Mouse (Mus musculus) CH12.LX (cell line): ENCODE data around the gene Rdm1. TPM values are rescaled to one million over a fixed set of nuclear protein-coding genes. Genes with fewer than 3 reads are reported as not detected.
"Not testable (repeated sequence)": the region's sequence is repeated elsewhere in the genome, so short reads cannot be mapped to it uniquely, and the experiment has no call there.

Source experiments
- DNase-seq: peaks from one replicate; pipeline ENCODE4 v3.0.0-alpha.2; 2013; ENCODE audit errors: extremely low read depth
- H3K27ac ChIP-seq: 2 replicates; pipeline ENCODE4 v1.5.1; 2012; ENCODE audit warnings: low read depth, mild to moderate bottlenecking, control low read depth, moderate library complexity; ENCODE audit not compliant: insufficient read depth
- H3K27me3 ChIP-seq: replicated peaks from 2 replicates; pipeline ENCODE3; 2012; ENCODE audit warnings: inconsistent platforms
- H3K36me3 ChIP-seq, 2 experiments: replicated peaks in 1 of 2; 2 replicates each; pipeline versions ENCODE3 to v1.6.1; 2012; ENCODE audit warnings: inconsistent platforms in 1 of 2, low read length in 1 of 2, mild to moderate bottlenecking in 1 of 2, mixed read lengths in 1 of 2, moderate library complexity in 1 of 2; ENCODE audit not compliant: control insufficient read depth in 1 of 2, insufficient read depth in 1 of 2
- H3K4me1 ChIP-seq, 2 experiments: 2 replicates each; pipeline ENCODE4 v1.6.1; 2012; ENCODE audit warnings: inconsistent platforms in 1 of 2, moderate library complexity in 1 of 2; ENCODE audit not compliant: insufficient read depth in 2 of 2, control insufficient read depth in 1 of 2
- H3K4me2 ChIP-seq: 2 replicates; pipeline ENCODE4 v1.6.1; 2012; ENCODE audit warnings: low read depth, mild to moderate bottlenecking, control low read depth; ENCODE audit not compliant: poor library complexity, insufficient read depth, severe bottlenecking
- H3K4me3 ChIP-seq, 3 experiments: fragments of 150-350 bp in 1 of 3; sonication (generic) in 1 of 3; replicated peaks in 1 of 3; 2 replicates each; pipeline versions ENCODE3 to v1.5.1; 2011 to 2012; ENCODE audit warnings: low read depth in 2 of 3, low read length in 2 of 3, mild to moderate bottlenecking in 2 of 3, moderate library complexity in 2 of 3, control low read depth in 1 of 3, improper control_type of control experiment in 1 of 3, inconsistent platforms in 1 of 3, mixed read lengths in 1 of 3; ENCODE audit not compliant: poor library complexity in 1 of 3
- H3K79me2 ChIP-seq: replicated peaks from 2 replicates; pipeline ENCODE4 v1.6.1; 2012; ENCODE audit warnings: mild to moderate bottlenecking, moderate library complexity; ENCODE audit not compliant: control insufficient read depth, poor library complexity, insufficient read depth, severe bottlenecking; ENCODE audit errors: extremely low read depth
- H3K9ac ChIP-seq: 2 replicates; pipeline ENCODE4 v1.6.1; 2012; ENCODE audit warnings: low read depth, mild to moderate bottlenecking, control low read depth, moderate library complexity; ENCODE audit not compliant: insufficient read depth
- H3K9me3 ChIP-seq: replicated peaks from 2 replicates; pipeline ENCODE3; 2012; ENCODE audit warnings: low read length, inconsistent platforms, mixed read lengths
- BHLHE40 ChIP-seq: IDR thresholded peaks from 2 replicates; pipeline ENCODE4 v1.6.1; 2011; ENCODE audit warnings: mild to moderate bottlenecking, low read depth, low read length, improper control_type of control experiment
- CHD2 ChIP-seq: IDR thresholded peaks from 2 replicates; pipeline ENCODE4 v1.6.1; 2011; ENCODE audit warnings: low read length, improper control_type of control experiment
- CTCF ChIP-seq, 2 experiments: IDR thresholded peaks in 1 of 2; conservative IDR thresholded peaks in 1 of 2; 2 replicates each; pipeline ENCODE4 v1.5.1; 2011 to 2012; ENCODE audit warnings: low read depth in 2 of 2, low read length in 2 of 2, improper control_type of control experiment in 1 of 2, inconsistent platforms in 1 of 2, mild to moderate bottlenecking in 1 of 2, moderate library complexity in 1 of 2
- ELF1 ChIP-seq: IDR thresholded peaks from 2 replicates; pipeline ENCODE4 v1.6.1; 2014; ENCODE audit warnings: low read depth, mild to moderate bottlenecking, inconsistent platforms, low read length, improper control_type of control experiment
- EP300 ChIP-seq: IDR thresholded peaks from 2 replicates; pipeline ENCODE4 v1.6.1; 2011; ENCODE audit warnings: low read length, improper control_type of control experiment
- GABPA ChIP-seq: IDR thresholded peaks from 2 replicates; pipeline ENCODE4 v1.6.1; 2012; ENCODE audit warnings: low read depth, low read length, improper control_type of control experiment, inconsistent platforms; ENCODE audit not compliant: insufficient replicate concordance
- HCFC1 ChIP-seq: IDR thresholded peaks from 2 replicates; pipeline ENCODE4 v1.6.1; 2012; ENCODE audit warnings: low read depth, mild to moderate bottlenecking, inconsistent platforms, low read length, improper control_type of control experiment
- JUND ChIP-seq: conservative IDR thresholded peaks from 2 replicates; pipeline ENCODE4 v1.6.1; 2011; ENCODE audit warnings: low read depth, low read length, improper control_type of control experiment
- KAT2A ChIP-seq: IDR thresholded peaks from 2 replicates; pipeline ENCODE4 v1.6.1; 2012; ENCODE audit warnings: low read length, improper control_type of control experiment, inconsistent platforms; ENCODE audit not compliant: insufficient replicate concordance
- MEF2A ChIP-seq: IDR thresholded peaks from 2 replicates; pipeline ENCODE4 v1.6.1; 2014; ENCODE audit warnings: low read depth, mild to moderate bottlenecking, inconsistent platforms, low read length, improper control_type of control experiment, borderline replicate concordance
- SIN3A ChIP-seq: IDR thresholded peaks from 2 replicates; pipeline ENCODE4 v1.6.1; 2012; ENCODE audit warnings: low read length, improper control_type of control experiment, inconsistent platforms
- SMC3 ChIP-seq: IDR thresholded peaks from 2 replicates; pipeline ENCODE4 v1.6.1; 2011; ENCODE audit warnings: low read depth, low read length, improper control_type of control experiment
- TBP ChIP-seq: conservative IDR thresholded peaks from 2 replicates; pipeline ENCODE4 v1.6.1; 2011; ENCODE audit warnings: low read depth, low read length, improper control_type of control experiment
- USF2 ChIP-seq: conservative IDR thresholded peaks from 2 replicates; pipeline ENCODE4 v1.6.1; 2011; ENCODE audit warnings: low read depth, low read length, improper control_type of control experiment
- ZNF384 ChIP-seq: IDR thresholded peaks from 2 replicates; pipeline ENCODE4 v1.6.1; 2012; ENCODE audit warnings: low read depth, low read length, improper control_type of control experiment, inconsistent platforms
- dilution Hi-C: fragments of 300-500 bp; cut with MboI; formaldehyde crosslinking; loops from 2 replicates; pipeline ENCODE4 v1.14.3; 2020; ENCODE audit warnings: low sequenced_read_pairs; ENCODE audit not compliant: extremely low pct_unique_long_range_greater_than_20kb, extremely low pct_ligation_motif_present
- in situ Hi-C: fragments of 300-500 bp; cut with MboI; formaldehyde crosslinking; loops from 3 replicates; pipeline ENCODE4 v1.14.3; 2019; ENCODE audit warnings: low sequenced_read_pairs, low pct_ligation_motif_present, low pct_unique_long_range_greater_than_20kb, mixed read lengths
- polyA plus RNA-seq: library from polyadenylated mRNA; unstranded; fragments of >175 nt; gene quantifications from 2 replicates; pipeline ENCODE4 v1.2.1, GENCODE M21; 2012; ENCODE audit warnings: low read depth; ENCODE audit not compliant: insufficient read length
- total RNA-seq, 2 experiments: library from RNA; depleted of rRNA; stranded (reverse); fragments of 300-350 nt in 1 of 2; fragments of >200 nt in 1 of 2; gene quantifications; 2 replicates each; pipeline ENCODE4 v1.2.3; 2012 to 2014

Rdm1 gene
- total and polyA plus RNA-seq, 3 experiments: 9.6 to 28.5 (median 19.2) TPM

DNA sequence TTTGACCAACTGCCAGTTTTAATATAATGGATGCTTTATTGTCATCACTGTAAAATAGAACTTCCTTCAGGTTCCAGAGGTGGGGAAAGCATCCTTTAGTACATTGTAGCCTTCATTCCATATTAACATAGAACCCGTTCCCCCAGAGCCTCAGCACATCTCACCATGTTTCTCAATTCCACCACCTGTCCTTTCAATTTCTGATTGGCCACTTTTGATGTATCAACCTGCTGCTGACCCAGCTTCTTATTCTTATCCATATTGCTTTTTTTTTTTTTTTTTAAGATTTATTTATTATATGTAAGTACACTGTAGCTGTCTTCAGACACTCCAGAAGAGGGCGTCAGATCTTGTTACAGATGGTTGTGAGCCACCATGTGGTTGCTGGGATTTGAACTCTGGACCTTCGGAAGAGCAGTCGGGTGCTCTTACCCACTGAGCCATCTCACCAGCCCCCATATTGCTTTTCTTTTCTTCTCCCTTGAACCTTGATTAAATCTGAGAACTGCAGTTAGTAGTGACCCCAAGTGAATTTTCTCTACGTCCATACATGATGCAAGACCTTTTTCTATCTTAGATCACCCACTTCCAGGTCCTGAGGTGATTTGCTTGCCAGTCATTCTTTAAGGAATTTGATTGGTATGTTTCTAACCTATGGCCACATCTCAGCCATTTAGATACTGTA, 1.9 kb downstream of the Rdm1 start:
- DNase-seq: peak; percentile 48
- dilution Hi-C loops, H3K27me3 ChIP-seq, H3K9ac ChIP-seq, in situ Hi-C loops, H3K27ac ChIP-seq, H3K9me3 ChIP-seq, H3K79me2 ChIP-seq: not testable (repeated sequence)
- H3K36me3 ChIP-seq: peaks cover 4 to 19% of the 10 kb centered on the region in 2 experiments
- 0 out of 2 replicates have a peak, but pooled peaks have one; percentile 60 for TF ChIP-seq ZNF384
- TF ChIP-seq TBP: peak; percentile 80; the same call in 1 of the 2 replicates
- TF ChIP-seq CTCF (conservative IDR thresholded peaks at IDR 0.05 in 1 of 2, IDR thresholded peaks at IDR 0.05 in 1 of 2; ENCODE audit: low read depth in 2 of 2, low read length in 2 of 2): peak in 1 of 2 experiments; percentile 13; a peak in 1 of 4 replicates
- peaks cover 0 to 22% of the 10 kb centered on the region in 2 experiments; a peak in 2 of 4 replicates for H3K4me1 ChIP-seq
- peak overlapping the region; percentile 54; the same call in 1 of the 2 replicates for H3K4me2 ChIP-seq
- peak overlapping the region in 1 of 3 experiments; percentile 62 for H3K4me3 ChIP-seq

DNA sequence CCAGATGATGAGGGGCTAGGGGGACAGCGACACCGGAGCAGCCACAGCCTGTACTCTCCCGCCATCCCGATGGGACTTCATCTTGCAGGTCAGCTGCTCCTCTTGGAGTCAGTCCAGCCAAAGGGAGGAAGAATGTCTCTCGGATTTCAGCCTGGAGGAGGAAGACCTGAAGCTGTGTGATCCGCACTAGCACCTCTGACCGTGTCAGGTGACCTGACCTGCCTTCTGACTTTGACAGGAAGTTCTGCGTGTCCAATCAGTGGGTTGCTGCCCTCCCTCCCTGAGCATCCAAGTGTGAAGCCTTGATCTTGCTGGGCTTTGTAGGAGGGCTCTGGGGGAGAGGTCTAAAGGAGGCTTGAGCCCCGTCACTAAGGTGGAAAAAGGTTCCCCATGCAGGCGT, 8.7 kb downstream of the Rdm1 start:
- DNase-seq: no peak
- peaks cover 5% of the 10 kb centered on the region for H3K9me3 ChIP-seq
- dilution Hi-C loops: no loop called here
- H3K79me2 ChIP-seq: no peaks in the 10 kb centered on the region
- no peak overlapping the region for H3K4me2 ChIP-seq
- no peak overlapping the region for H3K4me3 ChIP-seq
- H3K4me1 ChIP-seq: peaks cover 0 to 9% of the 10 kb centered on the region in 2 experiments; a peak in 2 of 4 replicates
- H3K27ac ChIP-seq: no peak overlapping the region
- in situ Hi-C loops: no loop called here
- H3K36me3 ChIP-seq: peaks cover 8 to 30% of the 10 kb centered on the region in 2 experiments
- H3K9ac ChIP-seq: no peak overlapping the region
- peaks cover 2% of the 10 kb centered on the region for H3K27me3 ChIP-seq
- no peak for TF ChIP-seq ZNF384
- no peak for TF ChIP-seq HCFC1
- TF ChIP-seq EP300: no peak
- TF ChIP-seq GABPA: no peak
- no peak for TF ChIP-seq JUND
- no peak for TF ChIP-seq ELF1
- no peak for TF ChIP-seq KAT2A

DNA sequence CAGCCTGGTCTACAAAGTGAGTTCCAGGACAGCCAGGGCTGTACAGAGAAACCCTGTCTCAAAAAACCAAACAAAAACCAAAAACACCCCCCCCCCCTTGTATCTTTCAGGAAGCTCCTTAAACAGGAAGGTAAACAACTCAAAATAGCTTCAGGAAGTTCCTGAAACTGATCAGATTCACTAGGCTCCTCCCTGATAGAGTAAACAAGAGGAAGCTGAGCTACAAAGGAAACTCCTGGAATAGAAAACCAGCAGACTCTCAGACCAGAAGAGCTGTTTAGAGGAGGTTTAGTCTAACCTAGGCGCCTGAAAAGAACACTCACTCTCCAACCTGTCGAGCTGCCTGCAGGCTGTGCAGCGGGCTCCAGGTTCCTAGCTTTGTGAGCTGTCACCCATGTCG, 12.8 kb downstream of the Rdm1 start:
- H3K36me3 ChIP-seq: peaks cover 4 to 12% of the 10 kb centered on the region in 2 experiments
- TF ChIP-seq SMC3: no peak
- TF ChIP-seq CHD2: no peak
- TF ChIP-seq USF2: no peak
- no peak for TF ChIP-seq BHLHE40
- no peak for TF ChIP-seq EP300
- TF ChIP-seq MEF2A: no peak
- TF ChIP-seq SIN3A: no peak
- TF ChIP-seq ELF1: no peak
- H3K27ac ChIP-seq: no peak overlapping the region
- no peak overlapping the region for H3K4me2 ChIP-seq
- peaks cover 5% of the 10 kb centered on the region for H3K9me3 ChIP-seq
- no peak for DNase-seq
- H3K4me1 ChIP-seq: peaks cover 4 to 26% of the 10 kb centered on the region in 2 experiments; a peak in 3 of 4 replicates
- no peak overlapping the region for H3K4me3 ChIP-seq
- in situ Hi-C loops (no loop called here), dilution Hi-C loops (no loop called here)
- H3K79me2 ChIP-seq: no peaks in the 10 kb centered on the region
- peaks cover 4% of the 10 kb centered on the region for H3K27me3 ChIP-seq
- no peak overlapping the region for H3K9ac ChIP-seq
